Mouse (Mus musculus): ENCODE measurements around the gene Sestd1. TPM values are rescaled to one million over a fixed set of nuclear protein-coding genes. Genes with fewer than 3 reads are reported as not detected.
A peak's percentile ranks its signal among the peaks of the same experiment; 100 is the strongest.

The Sestd1 gene
- 10.9 and 11.6 TPM in 2 replicates for polyA plus RNA-seq (2015; fragmentation: Nextera tagmentation; extraction: Ambion mirVana)

DNA sequence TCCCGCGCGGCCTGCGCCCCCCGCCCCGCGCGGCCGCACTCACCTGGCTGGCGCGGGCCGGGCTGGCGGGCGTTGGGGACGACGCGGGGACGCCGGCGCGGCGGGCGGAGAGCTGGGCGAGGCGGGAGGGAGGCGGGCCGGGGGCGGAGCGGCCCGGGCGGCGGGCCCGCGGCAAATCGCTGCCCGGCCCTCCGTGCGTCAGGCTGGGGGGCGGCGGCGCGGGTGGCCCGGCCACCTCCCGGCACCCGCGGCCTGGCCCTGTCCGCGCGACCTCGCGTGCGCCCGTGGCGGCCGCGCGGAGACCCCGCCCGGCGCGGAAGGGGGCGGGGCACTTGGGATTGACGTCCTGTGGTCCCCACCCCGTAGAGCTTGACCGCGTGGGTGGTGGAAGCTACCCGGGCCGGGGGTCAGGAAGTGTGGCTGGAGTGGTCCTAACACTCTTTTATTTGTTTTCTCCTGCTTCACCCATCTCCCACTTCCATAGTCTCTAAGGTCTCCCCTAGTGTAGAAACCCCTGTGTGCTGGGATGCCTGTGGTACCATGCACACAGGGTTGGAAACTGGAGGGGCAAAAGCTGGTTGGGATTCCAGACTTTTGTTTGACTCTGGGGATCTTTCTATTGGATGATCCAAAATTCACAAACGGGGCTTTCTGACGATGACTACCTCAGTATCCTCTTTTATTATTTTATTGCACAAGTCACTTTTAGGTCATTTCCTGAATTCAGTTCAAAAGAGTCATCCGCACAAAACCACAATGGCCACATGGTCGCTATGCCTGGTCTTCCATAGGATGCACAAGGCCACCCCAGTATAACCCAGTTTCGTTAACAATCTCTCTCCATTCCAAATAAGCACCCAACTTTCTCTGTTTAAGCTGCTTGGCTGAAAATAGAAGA, at the start of gene Sestd1:
TSS of gene Sestd1 (minus strand) at position 81 of the 898 bp plus-strand sequence.
- Histone ChIP-seq H3K9me3 (ENCODE audit: control insufficient read depth, low read length) (no peaks in the 10 kb centered on the region), H3K27ac (ENCODE audit: low read length) (peak within 1 kb of the TSS; percentile 77), H3K4me1 (ENCODE audit: control insufficient read depth, insufficient read depth, low read length) (peaks cover 10% of the 10 kb centered on the region; the same call in 1 of the 2 replicates), H3K36me3 (ENCODE audit: control insufficient read depth, insufficient read depth, low read length) (no peaks in the 10 kb centered on the region), H3K4me2 (ENCODE audit: low read depth, low read length) (peak within 1 kb of the TSS; percentile 85), H3K27me3 (replicated peaks; ENCODE audit: control insufficient read depth, insufficient read depth, low read length) (no peaks in the 10 kb centered on the region), H3K4me3 (ENCODE audit: low read length) (peak within 1 kb of the TSS; percentile 89), H3K9ac (ENCODE audit: low read depth, low read length) (peak within 1 kb of the TSS; percentile 95)
- 8% methylated on average over 31 of the region's 73 CpGs for WGBS
- ATAC-seq = peak; percentile 81

DNA sequence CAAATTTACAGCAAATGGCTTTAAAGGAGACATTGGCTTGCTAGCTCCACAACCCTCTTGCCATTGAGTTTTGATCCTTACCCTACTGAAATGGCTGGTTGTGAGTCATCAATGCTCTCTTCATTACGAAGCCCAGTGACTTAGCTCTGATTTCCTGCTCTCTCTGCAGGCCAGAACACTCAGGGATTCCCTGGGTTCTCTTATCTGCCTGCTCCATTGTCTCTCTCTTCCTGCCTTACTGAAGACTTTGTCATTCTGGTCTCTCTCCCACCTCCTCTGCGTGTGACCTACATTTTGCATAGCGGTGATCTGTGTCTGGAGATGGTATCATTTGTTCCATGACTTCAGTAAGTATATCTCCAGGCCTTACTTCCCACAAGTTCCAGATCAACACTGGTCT, 46.9 kb upstream of the Sestd1 start:
- Histone ChIP-seq H3K4me1 (ENCODE audit: control insufficient read depth, insufficient read depth, low read length) (0 out of 2 replicates have a peak, but pooled peaks cover 4% of the 10 kb centered on the region), H3K9ac (ENCODE audit: low read depth, low read length) (no peak overlapping the region), H3K4me2 (ENCODE audit: low read depth, low read length) (no peak overlapping the region), H3K4me3 (ENCODE audit: low read length) (no peak overlapping the region), H3K27me3 (replicated peaks; ENCODE audit: control insufficient read depth, insufficient read depth, low read length) (no peaks in the 10 kb centered on the region), H3K36me3 (ENCODE audit: control insufficient read depth, insufficient read depth, low read length) (no peaks in the 10 kb centered on the region), H3K27ac (ENCODE audit: low read length) (no peak overlapping the region), H3K9me3 (ENCODE audit: control insufficient read depth, low read length) (no peaks in the 10 kb centered on the region)
- 76% methylated on average over 3 of the region's 3 CpGs for WGBS
- no peak for ATAC-seq

DNA sequence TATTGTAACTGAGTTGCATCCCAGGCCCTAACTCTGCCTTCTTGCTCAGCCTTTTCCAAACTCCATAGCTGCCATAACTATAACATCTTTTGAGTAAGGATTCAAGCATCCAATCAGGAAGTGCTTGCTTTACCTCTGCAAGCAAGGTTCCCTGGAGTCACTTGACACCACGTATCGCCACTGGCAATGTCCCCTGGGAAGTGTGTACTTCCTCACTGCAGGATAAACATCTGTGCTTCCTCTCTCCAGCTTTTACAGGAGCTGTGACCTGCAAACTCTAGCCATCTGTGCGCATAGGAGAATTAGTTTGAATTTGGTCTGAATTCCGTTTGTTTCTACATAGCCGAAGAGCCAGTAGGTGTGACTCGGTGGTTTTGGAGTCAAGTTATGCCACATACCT, 43.3 kb upstream of the Sestd1 start:
- Histone ChIP-seq H3K27ac (ENCODE audit: low read length) (no peak overlapping the region), H3K27me3 (replicated peaks; ENCODE audit: control insufficient read depth, insufficient read depth, low read length) (no peaks in the 10 kb centered on the region), H3K4me2 (ENCODE audit: low read depth, low read length) (no peak overlapping the region), H3K9me3 (ENCODE audit: control insufficient read depth, low read length) (no peaks in the 10 kb centered on the region), H3K9ac (ENCODE audit: low read depth, low read length) (no peak overlapping the region), H3K4me3 (ENCODE audit: low read length) (no peak overlapping the region), H3K4me1 (ENCODE audit: control insufficient read depth, insufficient read depth, low read length) (0 out of 2 replicates have a peak, but pooled peaks cover 4% of the 10 kb centered on the region), H3K36me3 (ENCODE audit: control insufficient read depth, insufficient read depth, low read length) (no peaks in the 10 kb centered on the region)
- 0 out of 2 replicates have a peak, but pooled peaks have one; percentile 36 for ATAC-seq
- 41% methylated on average over 6 of the region's 6 CpGs for WGBS

DNA sequence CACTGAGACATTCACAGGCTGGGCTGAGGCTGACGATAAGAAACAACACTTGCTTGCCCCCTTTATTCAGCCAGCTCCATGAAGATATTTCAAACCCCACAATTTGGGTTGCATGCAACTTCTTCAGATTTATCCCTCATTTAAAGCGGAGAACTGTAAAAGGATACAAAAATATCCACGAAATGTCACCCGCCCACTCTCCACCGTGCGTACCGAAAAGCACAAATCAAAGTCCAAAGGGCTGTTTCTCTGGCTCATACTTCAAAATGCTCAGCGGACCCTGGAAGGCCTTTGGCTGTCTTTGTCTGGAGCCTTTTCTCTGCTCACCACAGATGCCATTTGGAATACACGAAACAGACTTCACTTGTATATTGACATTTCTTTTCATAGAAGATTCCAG, 42.8 kb upstream of the Sestd1 start:
- Histone ChIP-seq H3K36me3 (ENCODE audit: control insufficient read depth, insufficient read depth, low read length) (no peaks in the 10 kb centered on the region), H3K27me3 (replicated peaks; ENCODE audit: control insufficient read depth, insufficient read depth, low read length) (no peaks in the 10 kb centered on the region), H3K9me3 (ENCODE audit: control insufficient read depth, low read length) (no peaks in the 10 kb centered on the region), H3K4me2 (ENCODE audit: low read depth, low read length) (no peak overlapping the region), H3K27ac (ENCODE audit: low read length) (no peak overlapping the region), H3K4me1 (ENCODE audit: control insufficient read depth, insufficient read depth, low read length) (0 out of 2 replicates have a peak, but pooled peaks cover 4% of the 10 kb centered on the region), H3K9ac (ENCODE audit: low read depth, low read length) (no peak overlapping the region), H3K4me3 (ENCODE audit: low read length) (no peak overlapping the region)
- WGBS = 52% methylated on average over 9 of the region's 9 CpGs
- no peak for ATAC-seq

DNA sequence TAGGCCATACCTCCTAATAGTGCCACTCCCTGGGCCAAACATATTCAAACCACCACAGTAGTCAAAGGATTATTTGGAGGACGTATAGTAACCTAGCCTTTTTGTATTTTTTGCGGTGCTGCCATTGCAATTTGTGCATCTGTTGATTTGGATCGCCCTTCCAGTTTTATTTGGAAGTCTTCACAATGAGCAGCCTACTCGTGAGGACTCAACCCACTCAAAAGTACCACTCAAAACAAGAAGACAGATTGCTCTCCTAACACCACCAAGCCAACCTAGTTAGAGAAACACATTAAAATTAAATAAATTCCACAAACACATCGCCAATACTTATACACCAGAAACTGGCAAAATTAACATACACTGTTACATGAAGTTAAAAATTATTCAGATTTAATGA, 38.8 kb upstream of the Sestd1 start:
- H3K36me3 ChIP-seq (ENCODE audit: control insufficient read depth, insufficient read depth, low read length) = no peaks in the 10 kb centered on the region
- H3K4me2 ChIP-seq (ENCODE audit: low read depth, low read length) = no peak overlapping the region
- no peak overlapping the region for H3K9ac ChIP-seq (ENCODE audit: low read depth, low read length)
- no peak overlapping the region for H3K27ac ChIP-seq (ENCODE audit: low read length)
- H3K4me3 ChIP-seq (ENCODE audit: low read length) = no peak overlapping the region
- no peaks in the 10 kb centered on the region for H3K9me3 ChIP-seq (ENCODE audit: control insufficient read depth, low read length)
- peaks cover 10% of the 10 kb centered on the region; the same call in 1 of the 2 replicates for H3K4me1 ChIP-seq (ENCODE audit: control insufficient read depth, insufficient read depth, low read length)
- no peak for ATAC-seq
- no peaks in the 10 kb centered on the region for H3K27me3 ChIP-seq (replicated peaks; ENCODE audit: control insufficient read depth, insufficient read depth, low read length)
- WGBS = 93% methylated on average over 5 of the region's 5 CpGs

DNA sequence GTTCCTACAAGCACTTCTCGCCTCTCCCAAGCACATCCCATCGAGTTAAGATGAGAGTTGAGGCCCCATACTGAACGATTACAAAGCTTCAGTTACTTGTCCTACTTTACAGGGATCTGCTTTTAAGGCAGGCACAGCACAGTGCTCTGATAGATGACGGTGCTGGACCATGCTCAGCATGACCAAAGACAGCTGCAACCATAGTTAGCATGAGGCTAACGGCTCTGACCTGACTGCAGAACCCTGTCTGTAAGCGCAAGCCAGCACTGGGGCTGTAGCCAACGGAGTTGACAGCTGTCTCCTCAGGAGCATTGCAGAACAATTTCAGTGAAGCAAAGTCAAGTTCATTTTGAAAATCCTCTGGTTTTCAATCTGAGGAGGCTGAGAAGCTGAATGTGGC, 36.6 kb upstream of the Sestd1 start:
- Histone ChIP-seq H3K36me3 (ENCODE audit: control insufficient read depth, insufficient read depth, low read length) (no peaks in the 10 kb centered on the region), H3K27me3 (replicated peaks; ENCODE audit: control insufficient read depth, insufficient read depth, low read length) (no peaks in the 10 kb centered on the region), H3K4me3 (ENCODE audit: low read length) (no peak overlapping the region), H3K9ac (ENCODE audit: low read depth, low read length) (no peak overlapping the region), H3K4me2 (ENCODE audit: low read depth, low read length) (no peak overlapping the region), H3K27ac (ENCODE audit: low read length) (no peak overlapping the region), H3K4me1 (ENCODE audit: control insufficient read depth, insufficient read depth, low read length) (peaks cover 6% of the 10 kb centered on the region; the same call in 1 of the 2 replicates), H3K9me3 (ENCODE audit: control insufficient read depth, low read length) (no peaks in the 10 kb centered on the region)
- 25% methylated on average over 7 of the region's 7 CpGs for WGBS
- 0 out of 2 replicates have a peak, but pooled peaks have one; percentile 23 for ATAC-seq

DNA sequence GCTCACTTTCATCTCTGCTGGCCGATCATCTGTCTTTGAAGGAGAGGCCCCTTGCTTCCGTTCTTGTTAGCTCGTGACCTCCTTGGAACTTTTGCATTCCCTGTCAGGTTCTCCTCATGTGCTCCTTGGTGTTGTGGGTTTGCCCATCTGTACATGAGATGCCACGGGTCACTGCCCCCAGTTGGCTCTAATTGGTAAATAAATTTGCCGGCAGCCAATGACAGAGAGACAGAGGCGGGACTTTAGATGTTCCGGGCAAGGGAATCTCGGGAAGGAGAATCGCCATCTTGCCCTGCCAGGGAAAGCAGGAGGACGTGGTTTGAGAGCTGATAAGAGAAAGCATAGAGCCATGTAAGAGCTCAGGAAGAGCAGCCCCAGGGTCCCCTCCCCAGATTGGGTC, 33.5 kb upstream of the Sestd1 start:
- no peak overlapping the region for H3K27ac ChIP-seq (ENCODE audit: low read length)
- H3K4me3 ChIP-seq (ENCODE audit: low read length) = no peak overlapping the region
- no peak for ATAC-seq
- H3K4me1 ChIP-seq (ENCODE audit: control insufficient read depth, insufficient read depth, low read length) = peaks cover 6% of the 10 kb centered on the region; the same call in 1 of the 2 replicates
- H3K27me3 ChIP-seq (replicated peaks; ENCODE audit: control insufficient read depth, insufficient read depth, low read length) = no peaks in the 10 kb centered on the region
- WGBS = 89% methylated on average over 10 of the region's 10 CpGs
- no peaks in the 10 kb centered on the region for H3K36me3 ChIP-seq (ENCODE audit: control insufficient read depth, insufficient read depth, low read length)
- no peak overlapping the region for H3K9ac ChIP-seq (ENCODE audit: low read depth, low read length)
- H3K4me2 ChIP-seq (ENCODE audit: low read depth, low read length) = no peak overlapping the region
- no peaks in the 10 kb centered on the region for H3K9me3 ChIP-seq (ENCODE audit: control insufficient read depth, low read length)

DNA sequence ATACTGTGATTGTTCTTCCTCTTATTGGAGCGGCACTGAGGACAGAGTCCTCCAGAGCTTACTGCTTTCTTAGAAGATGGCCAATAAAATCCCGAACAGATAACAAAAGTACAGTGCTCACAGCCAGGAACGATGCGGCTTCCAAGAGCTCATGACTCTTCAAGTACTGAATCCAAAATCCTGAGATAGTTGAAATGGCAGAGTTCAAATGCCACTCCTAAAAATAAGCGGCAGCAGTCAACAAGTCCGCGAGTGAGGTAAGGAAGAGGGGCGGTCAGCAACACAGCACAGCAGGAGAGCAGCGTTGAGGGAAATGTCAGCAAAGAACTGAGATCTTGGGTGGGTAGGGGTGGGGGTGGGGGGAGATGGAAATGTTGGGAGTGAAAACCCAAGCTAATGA, 32.2 kb upstream of the Sestd1 start:
- H3K27me3 ChIP-seq (replicated peaks; ENCODE audit: control insufficient read depth, insufficient read depth, low read length) = no peaks in the 10 kb centered on the region
- no peak overlapping the region for H3K4me2 ChIP-seq (ENCODE audit: low read depth, low read length)
- H3K9ac ChIP-seq (ENCODE audit: low read depth, low read length) = no peak overlapping the region
- 59% methylated on average over 9 of the region's 9 CpGs for WGBS
- H3K27ac ChIP-seq (ENCODE audit: low read length) = no peak overlapping the region
- no peak overlapping the region for H3K4me3 ChIP-seq (ENCODE audit: low read length)
- ATAC-seq = peak; percentile 36; the same call in 1 of the 2 replicates
- H3K36me3 ChIP-seq (ENCODE audit: control insufficient read depth, insufficient read depth, low read length) = no peaks in the 10 kb centered on the region
- no peaks in the 10 kb centered on the region for H3K9me3 ChIP-seq (ENCODE audit: control insufficient read depth, low read length)
- H3K4me1 ChIP-seq (ENCODE audit: control insufficient read depth, insufficient read depth, low read length) = peaks cover 6% of the 10 kb centered on the region; the same call in 1 of the 2 replicates

DNA sequence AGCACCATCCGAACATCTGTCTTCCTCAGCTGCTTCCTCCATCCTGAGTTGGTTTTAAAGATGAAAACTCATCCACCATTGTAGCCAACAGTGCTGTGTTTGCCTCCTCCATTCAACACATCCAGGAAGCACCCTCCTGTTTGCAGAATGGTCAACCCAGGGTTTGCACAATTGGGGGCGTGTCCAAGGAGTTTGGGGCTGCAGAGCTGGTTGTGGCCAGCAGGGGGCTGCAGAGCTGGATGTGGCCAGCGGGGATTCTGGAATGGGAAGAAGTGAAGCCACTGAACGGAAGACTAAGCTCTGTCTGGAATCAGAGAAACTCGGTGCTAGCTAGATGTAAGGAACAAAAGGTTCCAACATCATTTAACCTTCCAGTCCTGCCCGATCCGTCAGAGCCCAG, 28.9 kb upstream of the Sestd1 start:
- no peak overlapping the region for H3K27ac ChIP-seq (ENCODE audit: low read length)
- H3K4me3 ChIP-seq (ENCODE audit: low read length) = no peak overlapping the region
- H3K27me3 ChIP-seq (replicated peaks; ENCODE audit: control insufficient read depth, insufficient read depth, low read length) = no peaks in the 10 kb centered on the region
- no peaks in the 10 kb centered on the region for H3K9me3 ChIP-seq (ENCODE audit: control insufficient read depth, low read length)
- H3K4me2 ChIP-seq (ENCODE audit: low read depth, low read length) = no peak overlapping the region
- no peaks in the 10 kb centered on the region for H3K36me3 ChIP-seq (ENCODE audit: control insufficient read depth, insufficient read depth, low read length)
- H3K9ac ChIP-seq (ENCODE audit: low read depth, low read length) = no peak overlapping the region
- no peaks in the 10 kb centered on the region for H3K4me1 ChIP-seq (ENCODE audit: control insufficient read depth, insufficient read depth, low read length)
- peak; percentile 36; the same call in 1 of the 2 replicates for ATAC-seq
- 63% methylated on average over 7 of the region's 7 CpGs for WGBS

Data from intestine, embryonic 16.5 days (tissue).